Comparison of ENCODE assay signal across 18 mouse cellular contexts in the genomic region with DNA sequence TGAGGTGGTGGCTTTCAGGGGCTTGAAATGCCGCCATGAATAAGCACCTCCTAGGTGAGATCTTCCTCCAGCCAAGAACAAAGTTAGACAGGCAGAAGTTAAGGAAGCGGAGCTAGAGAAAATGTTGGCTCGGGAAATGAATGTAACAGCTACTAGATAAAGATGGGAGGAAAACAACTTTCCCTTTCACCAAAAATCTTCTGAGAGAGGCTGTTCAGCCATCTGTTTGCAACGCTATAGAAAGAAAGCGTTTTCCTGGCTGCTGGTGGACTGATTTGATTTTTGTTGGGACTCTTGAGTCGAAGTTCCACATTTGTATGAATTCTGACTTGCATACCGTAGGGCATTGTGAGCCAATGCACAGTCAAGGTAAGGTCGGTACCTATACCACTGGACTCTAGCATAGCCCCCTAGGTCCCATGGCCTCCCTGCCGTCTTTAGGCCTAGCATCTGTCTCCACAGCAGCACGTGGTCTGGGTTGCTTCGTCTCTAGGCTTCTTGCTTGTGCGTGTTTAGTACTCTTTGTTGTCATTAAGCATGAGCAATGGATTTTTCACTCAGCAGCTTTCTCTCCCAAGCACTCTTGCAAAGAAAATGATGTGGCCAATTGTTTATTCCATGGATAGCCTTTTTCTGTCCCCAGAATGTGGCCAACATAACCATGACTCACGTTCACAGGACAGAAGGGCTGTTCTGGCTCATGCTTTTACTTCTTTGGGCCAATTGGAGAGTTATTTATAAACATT. TPM values are rescaled to one million over a fixed set of nuclear protein-coding genes. Genes with fewer than 3 reads are reported as not detected.
DNase-seq lines count a peak whose midpoint lies in the region; ATAC-seq and TF ChIP-seq lines count a peak whose summit lies in the region.
"Had no signal": no experiment of that assay in that cellular context is flagged by ENCODE, and none has a peak within 500 bp of the region (broad histone marks: within the 10 kb centered on the region; RNA-seq: fewer than 3 reads in every experiment).

No protein-coding gene starts in this region.

- H3K4me2 ChIP-seq in kidney, embryonic 16.5 days (replicated peaks; ENCODE audit: low read depth, low read length) = no peak overlapping the region
- H3K4me2 ChIP-seq in liver, embryonic 12.5 days = no peak overlapping the region
- H3K4me2 ChIP-seq: heart, embryonic 11.5 days had no signal

- no peak overlapping the region for H3K9ac ChIP-seq in kidney, embryonic 16.5 days (replicated peaks; ENCODE audit: low read length)
- no peak overlapping the region for H3K9ac ChIP-seq in liver, embryonic 12.5 days
- H3K9ac ChIP-seq: liver, postnatal 0 days had no signal

- no peak for TF ChIP-seq CTCF in layer of hippocampus, adult 2 months (conservative IDR thresholded peaks at IDR 0.05)

- peak overlapping the region; percentile 79 for H3K27ac ChIP-seq in layer of hippocampus, adult 2 months
- no peak overlapping the region for H3K27ac ChIP-seq in kidney, embryonic 16.5 days (ENCODE audit: low read length)
- H3K27ac ChIP-seq in liver, embryonic 12.5 days = no peak overlapping the region
- H3K27ac ChIP-seq: limb, embryonic 10.5 days; stomach, postnatal 0 days had no signal

- WGBS in kidney, embryonic 16.5 days = 91% methylated on average over 13 of the region's 13 CpGs
- WGBS in liver, embryonic 12.5 days (ENCODE audit: insufficient replicate concordance) = 68% methylated on average over 13 of the region's 13 CpGs

- H3K9me3 ChIP-seq in kidney, embryonic 16.5 days (ENCODE audit: low read length) = no peaks in the 10 kb centered on the region
- H3K9me3 ChIP-seq in liver, embryonic 12.5 days (replicated peaks) = no peaks in the 10 kb centered on the region
- H3K9me3 ChIP-seq: limb, embryonic 10.5 days had no signal

- peak; percentile 42 for DNase-seq in left cerebral cortex, adult 11 months (ENCODE audit: low spot score)
- DNase-seq in left cerebral cortex, postnatal 4 days = no peak
- DNase-seq in brain, embryonic 18.5 days (ENCODE audit: low read depth, low spot score) = peak; percentile 61
- DNase-seq in layer of hippocampus, adult 2 months (ENCODE audit: low spot score in 2 of 2) = peak; percentile 10 to 61
- DNase-seq in right cerebral cortex, adult 2 months (ENCODE audit: low spot score in 2 of 2) = peak; percentile 23 to 58
- DNase-seq: adrenal gland, postnatal 36 days; cerebellum, adult 18-20 months; gastrocnemius, postnatal 10 days; kidney, postnatal 10 days; liver, postnatal 0 days; thymus, postnatal 36 days had no signal

- no peak for ATAC-seq in kidney, embryonic 16.5 days (ENCODE audit: low FRiP score, low TSS enrichment)
- no peak for ATAC-seq in liver, embryonic 12.5 days
- ATAC-seq: liver, postnatal 0 days had no signal

- no peaks in the 10 kb centered on the region for H3K36me3 ChIP-seq in kidney, embryonic 16.5 days (ENCODE audit: insufficient read depth, low read length)
- no peaks in the 10 kb centered on the region for H3K36me3 ChIP-seq in liver, embryonic 12.5 days
- H3K36me3 ChIP-seq: limb, embryonic 10.5 days had no signal

- H3K4me3 ChIP-seq in layer of hippocampus, adult 2 months = no peak overlapping the region
- H3K4me3 ChIP-seq in kidney, embryonic 16.5 days (ENCODE audit: low read length) = no peak overlapping the region
- no peak overlapping the region for H3K4me3 ChIP-seq in liver, embryonic 12.5 days
- H3K4me3 ChIP-seq: limb, embryonic 10.5 days had no signal

- H3K27me3 ChIP-seq in kidney, embryonic 16.5 days (ENCODE audit: insufficient read depth, low read length) = no peaks in the 10 kb centered on the region
- H3K27me3 ChIP-seq in liver, embryonic 12.5 days (replicated peaks) = no peaks in the 10 kb centered on the region

- intact Hi-C loops in left cerebral cortex, postnatal 4 days (cut with DNase I) = loop anchor here (10.0 kb wide), 1 partner anchor 51 kb away; the partner anchor contains the start of gene Rbm24

- no peaks in the 10 kb centered on the region for H3K4me1 ChIP-seq in kidney, embryonic 16.5 days (ENCODE audit: insufficient read depth, low read length)
- H3K4me1 ChIP-seq in liver, embryonic 12.5 days = no peaks in the 10 kb centered on the region; the same call in 1 of the 2 replicates
- H3K4me1 ChIP-seq: limb, embryonic 10.5 days had no signal

RNA-seq across cellular contexts. Expression of gene Rbm24, which starts 54.6 kb away (rescaled TPM):
- 10 to 100 TPM; 27.4 to 31.0 TPM for total RNA-seq in left cerebral cortex, postnatal 4 days (2021)
- total RNA-seq in layer of hippocampus, adult 2 months (2021) = 10 to 100 TPM; 20.2 to 24.7 TPM
- 1.5 and 1.7 TPM in 2 replicates for polyA plus RNA-seq in kidney, embryonic 16.5 days (2015; fragmentation: Nextera tagmentation; extraction: Ambion mirVana)
- polyA plus RNA-seq in liver, embryonic 12.5 days (2016; fragmentation: Nextera tagmentation; extraction: Ambion mirVana) = 0.13 and 0.63 TPM in 2 replicates
- total RNA-seq: neutrophil, adult 5-6 weeks had no signal
- polyA plus RNA-seq: activated CD4-positive, CD25-positive, alpha-beta regulatory T cell, adult 4 months had no signal
